Mouse (Mus musculus) embryonic fibroblast, embryonic 13.5 days (primary cell): ENCODE measurements around the gene Cdc42.

Source experiments
- CTCF ChIP-seq: IDR thresholded peaks from 2 replicates; pipeline ENCODE4 v1.5.1; 2011; ENCODE audit warnings: mild to moderate bottlenecking, control low read depth, low read length, moderate library complexity, borderline replicate concordance; ENCODE audit not compliant: insufficient read depth
- POLR2A ChIP-seq: IDR thresholded peaks from 2 replicates; pipeline ENCODE4 v1.6.1; 2011; ENCODE audit warnings: low read depth, mild to moderate bottlenecking, control low read depth, low read length, moderate library complexity

DNA sequence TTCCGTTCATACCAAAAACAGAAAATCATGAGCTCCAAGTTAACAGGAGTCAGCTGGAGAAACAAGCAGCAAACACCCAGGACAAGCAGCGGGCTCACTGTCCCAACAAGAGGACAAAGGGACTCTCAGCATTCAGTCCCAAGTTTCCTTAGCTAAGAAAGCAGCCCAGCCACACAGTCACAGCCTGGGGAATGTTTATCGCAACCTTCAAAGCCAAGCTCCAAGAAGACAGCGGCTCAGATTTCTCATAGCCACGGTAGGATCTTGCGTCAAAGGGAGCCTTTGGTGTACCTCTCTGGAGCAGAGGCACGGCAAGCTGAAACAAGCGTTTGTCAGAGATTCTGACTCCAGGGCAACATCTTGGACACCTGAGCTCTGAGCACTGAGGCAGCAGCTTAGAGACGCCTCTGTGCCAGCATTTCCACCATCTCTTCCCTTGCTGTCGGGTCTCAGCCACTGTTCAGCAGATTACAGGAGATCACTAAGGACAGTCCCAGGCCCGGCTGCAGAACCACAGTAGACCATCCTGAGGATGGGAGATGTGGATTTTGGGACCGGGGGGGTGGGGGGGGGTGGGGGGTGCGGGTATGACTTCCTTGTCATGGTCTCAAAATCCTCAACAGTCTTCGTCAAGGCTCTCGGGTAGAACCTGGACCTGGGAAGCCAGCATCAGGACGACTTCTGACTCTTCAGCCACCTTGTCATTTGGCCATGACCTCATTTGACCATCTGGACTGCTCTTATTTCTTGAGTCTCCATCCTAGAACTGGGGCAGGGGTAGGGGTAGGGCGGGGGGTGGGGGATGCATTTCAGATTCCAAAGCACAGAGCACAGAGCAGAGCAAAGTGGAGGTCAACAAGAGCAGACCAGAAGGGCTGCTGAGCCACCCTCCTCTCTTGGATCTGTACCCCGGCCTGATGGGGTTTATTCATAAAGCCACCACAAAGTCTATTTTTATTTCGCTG lies 18.1 kb upstream of the Cdc42 start:
- TF ChIP-seq CTCF (no peak), POLR2A (no peak)
